Mouse (Mus musculus) kidney, adult 2 months (tissue): ENCODE measurements around the gene Psph.

Experiments used
- CTCF ChIP-seq: fragments of 200-500 bp; conservative IDR thresholded peaks from 2 replicates; pipeline ENCODE4 v1.5.1; 2011; ENCODE audit warnings: low read depth, mild to moderate bottlenecking, control low read depth, low read length, moderate library complexity, mixed read lengths; ENCODE audit not compliant: insufficient read depth, insufficient read length
- POLR2A ChIP-seq: fragments of 200-500 bp; IDR thresholded peaks from one replicate; pipeline ENCODE4 v1.6.1; 2011; ENCODE audit warnings: low read depth, low read length, control low read depth

DNA sequence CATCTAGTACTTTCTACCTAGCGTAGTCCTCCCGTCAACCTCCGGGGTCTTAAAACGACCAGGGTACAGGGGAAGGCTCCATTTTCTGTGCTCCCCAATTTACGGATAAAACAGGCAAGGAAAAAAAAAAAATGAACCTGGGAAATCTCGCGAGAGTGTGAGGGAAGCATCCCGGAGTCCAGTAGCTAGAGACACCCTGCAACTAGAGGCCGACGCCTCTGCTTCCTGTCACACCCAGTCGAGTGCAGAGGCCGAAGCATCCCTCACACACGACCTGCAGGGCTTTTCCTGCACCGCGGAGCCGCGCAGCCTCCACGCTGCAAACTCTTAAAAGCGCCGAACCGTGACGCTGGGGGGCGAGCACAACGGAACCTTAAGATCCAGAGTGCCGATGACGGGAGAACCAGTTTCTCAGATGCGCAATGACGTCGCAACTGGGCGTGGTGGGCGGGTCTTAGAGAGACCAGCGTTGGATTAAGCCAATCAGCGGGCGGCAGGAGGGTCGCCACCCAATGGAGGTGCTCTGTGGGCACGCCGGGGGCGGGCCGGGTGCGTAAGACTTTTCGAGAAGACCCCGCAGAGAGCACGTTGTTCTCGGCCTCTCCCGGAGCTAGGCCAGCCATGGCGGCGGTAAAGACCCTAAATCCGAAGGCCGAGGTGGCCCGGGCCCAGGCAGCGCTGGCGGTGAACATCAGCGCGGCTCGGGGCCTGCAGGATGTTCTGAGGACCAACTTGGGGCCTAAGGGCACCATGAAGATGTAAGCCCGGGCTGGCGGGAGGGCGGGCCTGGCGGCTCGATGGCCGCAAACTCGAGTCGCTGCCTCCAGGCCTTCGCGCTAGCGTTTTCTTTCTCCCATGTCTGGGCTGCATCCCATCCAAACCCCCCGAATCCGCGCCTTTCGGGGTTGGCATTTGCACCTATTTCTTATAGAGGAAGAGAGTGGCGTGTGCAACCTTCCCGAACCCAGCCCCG is at the start of gene Psph:
- TF ChIP-seq CTCF: no peak
- TF ChIP-seq POLR2A: peak; percentile 21
